In genomic region chr17:87193482-87193881, GRCm38 (mm10) we compare ENCODE assay signal across 23 mouse cellular contexts.
DNase-seq lines count a peak whose midpoint lies in the region; ATAC-seq lines count a peak whose summit lies in the region.
"Had no signal": no experiment of that assay in that cellular context is flagged by ENCODE, and none has a peak within 500 bp of the region (broad histone marks: within the 10 kb centered on the region; RNA-seq: fewer than 3 reads in every experiment).

No protein-coding gene starts in this region.

- no peak overlapping the region for H3K9ac ChIP-seq in midbrain, embryonic 14.5 days (replicated peaks; ENCODE audit: low read length)
- H3K9ac ChIP-seq: heart, embryonic 12.5 days; liver, postnatal 0 days; neural tube, embryonic 15.5 days had no signal

- peaks cover 7% of the 10 kb centered on the region for H3K4me1 ChIP-seq in midbrain, embryonic 10.5 days
- H3K4me1 ChIP-seq in midbrain, embryonic 14.5 days (ENCODE audit: control insufficient read depth, insufficient read depth, low read length): no peaks in the 10 kb centered on the region
- H3K4me1 ChIP-seq in limb, embryonic 10.5 days: peaks cover 19% of the 10 kb centered on the region

- no peaks in the 10 kb centered on the region for H3K27me3 ChIP-seq in midbrain, embryonic 10.5 days (ENCODE audit: low read depth, poor library complexity, severe bottlenecking)
- no peaks in the 10 kb centered on the region for H3K27me3 ChIP-seq in midbrain, embryonic 14.5 days (ENCODE audit: control insufficient read depth, insufficient read depth, low read length)
- no peaks in the 10 kb centered on the region for H3K27me3 ChIP-seq in limb, embryonic 10.5 days (ENCODE audit: low read depth, poor library complexity, severe bottlenecking)
- H3K27me3 ChIP-seq: heart, embryonic 12.5 days; neural tube, embryonic 15.5 days; Patski had no signal

- no peaks in the 10 kb centered on the region for H3K36me3 ChIP-seq in midbrain, embryonic 10.5 days
- no peaks in the 10 kb centered on the region for H3K36me3 ChIP-seq in midbrain, embryonic 14.5 days (ENCODE audit: control insufficient read depth, insufficient read depth, low read length)
- no peaks in the 10 kb centered on the region for H3K36me3 ChIP-seq in limb, embryonic 10.5 days
- H3K36me3 ChIP-seq: G1E; heart, embryonic 12.5 days; neural tube, embryonic 15.5 days had no signal

- no peak overlapping the region for H3K4me2 ChIP-seq in midbrain, embryonic 14.5 days (ENCODE audit: low read length)
- H3K4me2 ChIP-seq: heart, embryonic 12.5 days; liver, embryonic 11.5 days; neural tube, embryonic 15.5 days had no signal

- ATAC-seq in midbrain, embryonic 14.5 days (ENCODE audit: low FRiP score, low TSS enrichment): no peak
- ATAC-seq: activated CD4-positive, CD25-positive, alpha-beta regulatory T cell, adult 4 months; intestine, postnatal 0 days; liver, postnatal 0 days; Patski had no signal

- H3K9me3 ChIP-seq in midbrain, embryonic 10.5 days (replicated peaks): no peaks in the 10 kb centered on the region
- no peaks in the 10 kb centered on the region for H3K9me3 ChIP-seq in midbrain, embryonic 14.5 days (ENCODE audit: control insufficient read depth, low read length)
- H3K9me3 ChIP-seq in limb, embryonic 10.5 days (replicated peaks): no peaks in the 10 kb centered on the region
- H3K9me3 ChIP-seq: neural tube, embryonic 15.5 days had no signal

- 8% methylated on average over 7 of the region's 7 CpGs for WGBS in midbrain, embryonic 10.5 days
- WGBS in midbrain, embryonic 14.5 days: 11% methylated on average over 7 of the region's 7 CpGs
- WGBS in limb, embryonic 10.5 days: 10% methylated on average over 7 of the region's 7 CpGs

- no peak overlapping the region for H3K4me3 ChIP-seq in midbrain, embryonic 10.5 days
- H3K4me3 ChIP-seq in midbrain, embryonic 14.5 days (replicated peaks; ENCODE audit: low read depth, low read length): no peak overlapping the region
- H3K4me3 ChIP-seq in limb, embryonic 10.5 days: no peak overlapping the region
- H3K4me3 ChIP-seq: heart, embryonic 12.5 days; neural tube, embryonic 15.5 days had no signal

- peak; percentile 72 for DNase-seq in heart, adult 11 months
- no peak for DNase-seq in heart, adult 8-10 months (ENCODE audit: low spot score)
- no peak for DNase-seq in midbrain, embryonic 10.5 days (ENCODE audit: low spot score)
- no peak for DNase-seq in midbrain, embryonic 14.5 days
- DNase-seq in limb, embryonic 10.5 days (ENCODE audit: low spot score): no peak
- DNase-seq in right cerebral cortex, adult 18-20 months: no peak
- DNase-seq in kidney, postnatal 10 days: no peak
- DNase-seq: adrenal gland, adult 8-10 months; cerebellum, adult 11-12 months; cerebellum, postnatal 25 days; embryo, embryonic 11 days; heart, postnatal 10 days; kidney, postnatal 4 days; layer of hippocampus, adult 9-11 months; liver, postnatal 0 days had no signal

- 0 out of 2 replicates have a peak overlapping the region, but pooled peaks have one; percentile 18 for H3K27ac ChIP-seq in midbrain, embryonic 10.5 days (replicated peaks)
- no peak overlapping the region for H3K27ac ChIP-seq in midbrain, embryonic 14.5 days (replicated peaks; ENCODE audit: low read depth, low read length)
- H3K27ac ChIP-seq in limb, embryonic 10.5 days: peak overlapping the region; percentile 70; the same call in 1 of the 2 replicates
- H3K27ac ChIP-seq: macrophage; neural tube, embryonic 15.5 days had no signal
